Mouse (Mus musculus) liver, embryonic 14.5 days (tissue): ENCODE measurements at regions not wholly inside any gene's neighbourhood (a gene's known extent, or its start where the extent isn't known, plus 50 kb on each side); places are given as distances from the start of the nearest gene placed in this dataset.
"Not testable (repeated sequence)": the region's sequence is repeated elsewhere in the genome, so short reads cannot be mapped to it uniquely, and the experiment has no call there.

Experiments
- ATAC-seq: fragments of 200-750 bp; cut with Nextera tagmentation; 2 replicates; pipeline ENCODE4 v1.8.0; 2017; ENCODE audit warnings: moderate number of reproducible peaks, mild to moderate bottlenecking, moderate library complexity; ENCODE audit not compliant: insufficient read depth
- DNase-seq, 3 experiments: peaks; one replicate each; pipeline ENCODE4 v3.0.0-alpha.2; 2012 to 2013; ENCODE audit warnings: low read depth in 3 of 3, low spot score in 3 of 3
- H3K27ac ChIP-seq: fragments of 300-500 bp; sonication (generic); 2 replicates; pipeline ENCODE4 v1.5.1; 2014; ENCODE audit warnings: moderate library complexity, mild to moderate bottlenecking, control low read depth, inconsistent platforms
- H3K27me3 ChIP-seq: fragments of 300-500 bp; sonication (generic); 2 replicates; pipeline ENCODE4 v1.6.1; 2014; ENCODE audit warnings: mild to moderate bottlenecking, low read length, moderate library complexity; ENCODE audit not compliant: control insufficient read depth, insufficient read depth
- H3K36me3 ChIP-seq: fragments of 300-500 bp; sonication (generic); replicated peaks from 2 replicates; pipeline ENCODE4 v1.6.1; 2014; ENCODE audit warnings: low read depth; ENCODE audit not compliant: control insufficient read depth, insufficient read depth
- H3K4me1 ChIP-seq, 2 experiments: fragments of 200-500 bp in 1 of 2; fragments of 300-500 bp in 1 of 2; sonication (generic) in 1 of 2; replicated peaks; 2 replicates each; pipeline ENCODE4 v1.6.1; 2012 to 2014; ENCODE audit warnings: antibody characterized with exemption in 1 of 2, inconsistent platforms in 1 of 2, low read length in 1 of 2; ENCODE audit not compliant: control insufficient read depth in 2 of 2, insufficient read depth in 2 of 2
- H3K4me2 ChIP-seq: fragments of 300-500 bp; sonication (generic); 2 replicates; pipeline ENCODE4 v1.6.1; 2014; ENCODE audit warnings: low read depth, mild to moderate bottlenecking, control low read depth, moderate library complexity
- H3K4me3 ChIP-seq, 2 experiments: fragments of 200-500 bp in 1 of 2; fragments of 300-500 bp in 1 of 2; sonication (generic) in 1 of 2; 2 replicates each; pipeline ENCODE4 v1.5.1; 2012 to 2014; ENCODE audit warnings: low read depth in 2 of 2, low read length in 2 of 2, mild to moderate bottlenecking in 2 of 2, control low read depth in 1 of 2, inconsistent platforms in 1 of 2, moderate library complexity in 1 of 2; ENCODE audit not compliant: insufficient read depth in 1 of 2
- H3K9ac ChIP-seq: fragments of 300-500 bp; sonication (generic); replicated peaks from 2 replicates; pipeline ENCODE4 v1.6.1; 2014; ENCODE audit warnings: mild to moderate bottlenecking, control low read depth, moderate library complexity
- H3K9me3 ChIP-seq: fragments of 300-500 bp; sonication (generic); 2 replicates; pipeline ENCODE4 v1.6.1; 2016; ENCODE audit warnings: low read length, mixed read lengths; ENCODE audit not compliant: control insufficient read depth
- CTCF ChIP-seq: IDR thresholded peaks from 2 replicates; pipeline ENCODE4 v1.5.1; 2016; ENCODE audit warnings: antibody characterized with exemption, low read depth, control low read depth
- EP300 ChIP-seq: IDR thresholded peaks from 2 replicates; pipeline ENCODE4 v1.6.1; 2016; ENCODE audit warnings: antibody characterized with exemption, low read depth
- WGBS: fragments of 180-500 bp; shearing (Covaris S2); extraction: QIAGEN DNeasy Blood & Tissue Kit; methylation state at CpG from one replicate; pipeline ENCODE4 v1.1.7; 2014; ENCODE audit not compliant: insufficient replicate concordance; 5-methylcytosine and 5-hydroxymethylcytosine counted together

- H3K27ac ChIP-seq = no peak overlapping the region
- H3K36me3 ChIP-seq = no peaks in the 10 kb centered on the region
- H3K9me3 ChIP-seq = no peaks in the 10 kb centered on the region
- no peak overlapping the region for H3K4me3 ChIP-seq
- 55% methylated on average over 2 of the region's 2 CpGs for WGBS
- H3K9ac ChIP-seq = no peak overlapping the region
- no peak for ATAC-seq
- no peaks in the 10 kb centered on the region for H3K4me1 ChIP-seq
- DNase-seq = no peak
- no peaks in the 10 kb centered on the region for H3K27me3 ChIP-seq
- no peak overlapping the region for H3K4me2 ChIP-seq
- TF ChIP-seq EP300 = no peak
These were observed 215.5 kb upstream of the Egfl6 start for GRCm38 (mm10) chrX:166801017-166801416.

- H3K4me2 ChIP-seq = no peak overlapping the region
- no peaks in the 10 kb centered on the region for H3K4me1 ChIP-seq
- H3K9ac ChIP-seq = no peak overlapping the region
- no peaks in the 10 kb centered on the region for H3K36me3 ChIP-seq
- no peak for ATAC-seq
- no peaks in the 10 kb centered on the region for H3K9me3 ChIP-seq
- H3K4me3 ChIP-seq = no peak overlapping the region
- DNase-seq = no peak
- no peak for TF ChIP-seq EP300
- no peak for TF ChIP-seq CTCF
- WGBS = 61% methylated on average over 2 of the region's 2 CpGs
- H3K27ac ChIP-seq = no peak overlapping the region
- H3K27me3 ChIP-seq = no peaks in the 10 kb centered on the region
These were observed 210.1 kb upstream of the Egfl6 start for GRCm38 (mm10) chrX:166795651-166796050.

- TF ChIP-seq EP300 (no peak), CTCF (no peak)
- Histone ChIP-seq H3K4me2 (no peak overlapping the region), H3K27ac (no peak overlapping the region), H3K9ac (no peak overlapping the region), H3K4me1 (0 out of 4 replicates have a peak, but pooled peaks cover 0 to 1% of the 10 kb centered on the region in 2 experiments), H3K36me3 (no peaks in the 10 kb centered on the region), H3K27me3 (no peaks in the 10 kb centered on the region), H3K4me3 (no peak overlapping the region), H3K9me3 (no peaks in the 10 kb centered on the region)
- ATAC-seq (no peak), DNase-seq (no peak)
- WGBS = 67% methylated on average over 3 of the region's 3 CpGs
These were observed 203.5 kb upstream of the Egfl6 start for GRCm38 (mm10) chrX:166789031-166789430.

- H3K9ac ChIP-seq, H3K27me3 ChIP-seq, H3K4me3 ChIP-seq, H3K4me1 ChIP-seq, H3K36me3 ChIP-seq, DNase-seq, H3K9me3 ChIP-seq, H3K27ac ChIP-seq, H3K4me2 ChIP-seq: not testable (repeated sequence)
- WGBS = 13% methylated on average over 1 of the region's 1 CpGs
- peak; percentile 71 for ATAC-seq
- TF ChIP-seq EP300 = 0 out of 2 replicates have a peak, but pooled peaks have one; percentile 27
These were observed 201.6 kb upstream of the Egfl6 start for GRCm38 (mm10) chrX:166787137-166787536.

GRCm38 (mm10) chrX:166785615-166786014 lies 200.1 kb upstream of the Egfl6 start:
- no peak for ATAC-seq

More at GRCm38 (mm10) chrX:166785615-166786014, 200.1 kb upstream of the Egfl6 start:
- H3K9me3 ChIP-seq = no peaks in the 10 kb centered on the region
- no peaks in the 10 kb centered on the region for H3K36me3 ChIP-seq
- H3K4me3 ChIP-seq = no peak overlapping the region
- 52% methylated on average over 3 of the region's 3 CpGs for WGBS
- TF ChIP-seq CTCF (no peak), EP300 (no peak)
- no peak overlapping the region for H3K4me2 ChIP-seq
- H3K9ac ChIP-seq = no peak overlapping the region
- DNase-seq = no peak
- 0 out of 4 replicates have a peak, but pooled peaks cover 0 to 1% of the 10 kb centered on the region in 2 experiments for H3K4me1 ChIP-seq
- H3K27me3 ChIP-seq = no peaks in the 10 kb centered on the region
- H3K27ac ChIP-seq = no peak overlapping the region
